Mouse (Mus musculus) kidney, adult 2 months (tissue): ENCODE measurements around the gene 1700088E04Rik.

Source experiments
- CTCF ChIP-seq: fragments of 200-500 bp; conservative IDR thresholded peaks from 2 replicates; pipeline ENCODE4 v1.5.1; 2011; ENCODE audit warnings: low read depth, mild to moderate bottlenecking, control low read depth, low read length, moderate library complexity, mixed read lengths; ENCODE audit not compliant: insufficient read depth, insufficient read length
- POLR2A ChIP-seq: fragments of 200-500 bp; IDR thresholded peaks from one replicate; pipeline ENCODE4 v1.6.1; 2011; ENCODE audit warnings: low read depth, low read length, control low read depth

DNA sequence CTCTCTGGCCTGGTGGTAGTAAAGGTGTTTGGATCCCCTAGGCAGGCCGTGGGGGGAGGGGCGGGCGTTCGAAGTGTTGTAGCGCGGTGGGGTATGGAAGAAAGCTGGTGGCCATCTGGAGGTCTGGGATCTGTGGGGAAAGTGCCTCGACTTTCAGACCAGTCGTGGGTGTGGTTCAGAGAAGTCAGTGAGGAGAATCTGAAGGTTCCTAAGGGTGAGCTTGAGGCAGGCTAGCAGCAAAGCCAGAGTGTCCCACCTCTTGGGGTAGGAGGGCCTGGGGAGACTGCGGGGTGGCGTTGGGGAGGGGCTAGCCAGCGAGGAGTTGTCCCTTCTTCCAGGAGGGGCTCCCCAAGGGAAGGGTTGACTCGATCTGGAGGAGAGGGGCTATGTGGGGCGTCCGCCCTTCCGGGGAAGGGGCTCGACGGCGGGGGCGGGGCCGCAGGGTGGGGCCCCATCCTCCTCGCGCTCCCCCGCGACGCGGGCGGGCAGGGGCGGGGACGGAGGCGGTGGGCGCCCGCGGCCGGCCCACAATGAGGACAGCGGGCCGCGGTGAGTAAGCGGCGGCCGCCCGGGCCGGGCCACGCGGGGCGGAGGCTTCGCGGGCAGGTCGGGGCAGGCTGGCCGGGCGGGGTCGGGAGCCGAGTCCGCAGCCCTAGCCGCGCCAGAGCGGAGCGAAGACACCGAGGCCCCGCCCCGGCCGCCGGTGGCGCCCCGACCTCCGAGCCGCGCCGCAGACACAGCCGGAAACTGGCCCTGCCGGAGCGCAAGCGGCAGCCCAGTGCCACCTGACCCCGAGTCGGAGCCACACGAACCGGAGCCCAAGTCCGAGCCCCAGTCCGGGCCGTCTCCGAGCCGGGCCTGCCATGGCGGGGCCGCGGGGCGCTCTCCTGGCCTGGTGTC is 32.4 kb downstream of the 1700088E04Rik start, which contains the start of gene Micall1:
- TF ChIP-seq POLR2A (no peak), CTCF (no peak)
